Mouse (Mus musculus) liver, postnatal 0 days (tissue): ENCODE data around the gene Khnyn. TPM values are rescaled to one million over a fixed set of nuclear protein-coding genes. Genes with fewer than 3 reads are reported as not detected.
A peak's percentile ranks its signal among the peaks of the same experiment; 100 is the strongest.

ENCODE experiments used
- ATAC-seq: fragments of 200-750 bp; cut with Nextera tagmentation; 2 replicates; pipeline ENCODE4 v1.8.0; 2017; ENCODE audit warnings: mild to moderate bottlenecking, moderate library complexity
- DNase-seq: peaks from one replicate; pipeline ENCODE4 v3.0.0-alpha.2; 2016
- H3K27ac ChIP-seq: fragments of 300-500 bp; sonication (generic); 2 replicates; pipeline ENCODE4 v1.5.1; 2014; ENCODE audit warnings: antibody characterized with exemption, moderate library complexity, mild to moderate bottlenecking, low read depth
- H3K27me3 ChIP-seq: fragments of 300-500 bp; sonication (generic); 2 replicates; pipeline ENCODE4 v1.6.1; 2014; ENCODE audit warnings: low read length, control low read depth, mixed read lengths; ENCODE audit not compliant: insufficient read depth
- H3K36me3 ChIP-seq: fragments of 300-500 bp; sonication (generic); replicated peaks from 2 replicates; pipeline ENCODE4 v1.6.1; 2014; ENCODE audit warnings: mild to moderate bottlenecking, control low read depth, low read length, moderate library complexity, mixed read lengths; ENCODE audit not compliant: insufficient read depth
- H3K4me1 ChIP-seq: fragments of 300-500 bp; sonication (generic); 2 replicates; pipeline ENCODE4 v1.6.1; 2014; ENCODE audit warnings: antibody characterized with exemption, mild to moderate bottlenecking, control low read depth; ENCODE audit not compliant: insufficient read depth
- H3K4me2 ChIP-seq: fragments of 300-500 bp; sonication (generic); 2 replicates; pipeline ENCODE4 v1.6.1; 2014; ENCODE audit warnings: low read depth, mild to moderate bottlenecking, low read length, moderate library complexity, mixed read lengths
- H3K4me3 ChIP-seq: fragments of 300-500 bp; sonication (generic); 2 replicates; pipeline ENCODE4 v1.5.1; 2014; ENCODE audit warnings: low read depth, low read length
- H3K9ac ChIP-seq: fragments of 300-500 bp; sonication (generic); replicated peaks from 2 replicates; pipeline ENCODE4 v1.6.1; 2014; ENCODE audit warnings: mild to moderate bottlenecking, moderate library complexity
- H3K9me3 ChIP-seq: fragments of 300-500 bp; sonication (generic); 2 replicates; pipeline ENCODE4 v1.6.1; 2016; ENCODE audit warnings: mild to moderate bottlenecking, control low read depth, low read length, mixed read lengths
- CTCF ChIP-seq: sonication (generic); IDR thresholded peaks from 2 replicates; pipeline ENCODE4 v1.5.1; 2016; ENCODE audit warnings: antibody characterized with exemption, low read depth
- EP300 ChIP-seq: IDR thresholded peaks from 2 replicates; pipeline ENCODE4 v1.6.1; 2016; ENCODE audit warnings: antibody characterized with exemption, low read depth, mild to moderate bottlenecking
- WGBS: fragments of 180-500 bp; shearing (Covaris S2); extraction: QIAGEN DNeasy Blood & Tissue Kit; methylation state at CpG from one replicate; pipeline ENCODE4 v1.1.7; 2014; ENCODE audit not compliant: insufficient replicate concordance; 5-methylcytosine and 5-hydroxymethylcytosine counted together
- polyA plus RNA-seq: library from polyadenylated mRNA; unstranded; fragments of >200 nt; fragmentation: Nextera tagmentation; extraction: Ambion mirVana; gene quantifications from 2 replicates; pipeline ENCODE4 v1.2.1, GENCODE M21; 2015

The Khnyn gene
- polyA plus RNA-seq, 1 experiment from 2014 or later = 5.2 TPM

DNA sequence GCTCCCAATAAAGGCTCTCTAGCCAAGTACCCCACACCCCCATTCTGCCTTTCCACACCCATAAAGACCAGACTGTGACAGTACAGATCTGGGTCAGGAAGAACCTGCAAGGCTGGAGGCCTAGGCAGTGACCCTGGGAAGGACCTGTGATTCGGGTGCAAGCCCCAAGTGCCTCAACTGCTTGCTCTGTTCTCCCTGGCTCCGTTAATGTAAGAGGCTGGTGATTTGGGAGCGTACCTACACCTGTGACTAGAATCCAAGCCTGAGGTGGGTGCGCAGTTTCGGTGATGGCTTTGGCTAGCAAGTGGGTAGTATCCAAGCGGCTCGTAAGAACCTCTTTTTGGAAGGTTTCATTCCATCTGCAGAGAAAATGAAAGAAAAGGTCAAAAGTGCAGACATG is 14.2 kb downstream of the Khnyn start:
- TF ChIP-seq EP300 (no peak), CTCF (no peak)
- Histone ChIP-seq H3K9me3 (no peaks in the 10 kb centered on the region), H3K4me2 (peak overlapping the region; percentile 85), H3K9ac (no peak overlapping the region), H3K27ac (no peak overlapping the region), H3K4me3 (no peak overlapping the region), H3K27me3 (no peaks in the 10 kb centered on the region), H3K36me3 (peaks cover 31% of the 10 kb centered on the region), H3K4me1 (peaks cover 17% of the 10 kb centered on the region)
- WGBS = 85% methylated on average over 7 of the region's 7 CpGs
- ATAC-seq = no peak
- DNase-seq = no peak

DNA sequence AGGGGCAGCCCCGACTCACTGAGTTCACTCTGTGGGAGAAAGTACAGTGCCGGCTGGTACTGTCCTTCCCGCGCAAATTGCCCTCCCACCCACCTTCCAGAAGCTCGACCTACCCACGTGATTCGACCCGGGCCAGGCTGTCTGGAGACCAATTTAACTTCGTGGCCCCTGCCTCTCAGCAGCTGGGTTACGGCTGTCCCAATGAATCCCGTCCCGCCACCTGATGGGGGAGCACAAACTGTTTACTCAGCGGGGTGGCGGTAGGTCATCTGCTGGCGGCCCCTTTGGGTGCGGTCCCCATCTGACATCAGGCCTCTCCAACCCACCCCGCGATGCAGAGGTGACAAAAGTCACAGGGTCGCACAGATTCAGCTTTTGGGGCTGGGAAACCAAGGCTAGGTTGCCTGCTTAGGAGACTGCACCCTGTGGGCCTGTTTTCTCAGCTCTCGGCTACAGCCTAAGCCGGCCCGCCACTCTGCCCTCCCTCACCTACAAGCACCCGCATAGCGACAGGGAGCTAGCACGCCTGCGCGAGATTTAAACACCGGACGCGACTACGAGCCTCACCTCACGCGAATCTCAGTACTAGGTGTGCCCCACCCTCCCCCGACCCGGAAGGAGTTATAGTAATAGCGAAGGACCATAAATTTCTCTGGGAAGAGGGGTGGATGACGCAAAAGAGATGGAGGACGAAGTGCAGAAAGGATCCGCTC is 15.1 kb downstream of the Khnyn start, which contains the start of gene Sdr39u1:
Gene Sdr39u1, minus strand, starts transcription at position 593 of the 713 bp plus-strand sequence.
- whole genome bisulfite sequencing = 2% methylated on average over 39 of the region's 39 CpGs
- Histone ChIP-seq H3K27ac (peak within 1 kb of the TSS; percentile 74), H3K36me3 (peaks cover 22% of the 10 kb centered on the region), H3K4me1 (peaks cover 17% of the 10 kb centered on the region), H3K9ac (peak within 1 kb of the TSS; percentile 74), H3K9me3 (no peaks in the 10 kb centered on the region), H3K4me2 (peak within 1 kb of the TSS; percentile 85), H3K4me3 (peak within 1 kb of the TSS; percentile 55), H3K27me3 (no peaks in the 10 kb centered on the region)
- no peak for TF ChIP-seq CTCF
- no peak for TF ChIP-seq EP300
- DNase-seq = peak; percentile 86
- peak; percentile 93 for ATAC-seq

DNA sequence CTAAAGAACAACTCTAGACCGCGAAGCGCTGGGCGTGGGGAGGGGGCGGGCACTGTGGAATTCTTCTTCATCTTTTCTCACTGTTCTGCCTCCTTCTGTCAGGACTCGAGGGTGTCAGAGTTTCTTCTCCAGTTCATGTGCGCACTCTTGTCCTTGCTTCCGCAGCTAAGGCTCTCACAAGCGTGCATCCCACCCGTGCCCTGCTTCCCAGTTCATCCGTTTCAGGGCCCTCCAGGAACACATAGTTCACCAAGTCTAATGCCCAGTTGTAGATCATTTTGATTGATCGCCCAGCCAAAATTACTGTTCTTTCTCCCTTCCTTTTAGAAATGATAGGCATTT is 15.6 kb downstream of the Khnyn start:
- TF ChIP-seq EP300 = no peak
- TF ChIP-seq CTCF = no peak
- Histone ChIP-seq H3K36me3 (peaks cover 16% of the 10 kb centered on the region), H3K27me3 (no peaks in the 10 kb centered on the region), H3K4me2 (peak overlapping the region; percentile 85), H3K4me1 (peaks cover 17% of the 10 kb centered on the region), H3K4me3 (peak overlapping the region; percentile 55), H3K27ac (peak overlapping the region; percentile 74; the same call in 1 of the 2 replicates), H3K9ac (peak overlapping the region; percentile 74), H3K9me3 (no peaks in the 10 kb centered on the region)
- ATAC-seq = no peak; the same call in 1 of the 2 replicates
- no peak for DNase-seq
- 5% methylated on average over 12 of the region's 12 CpGs for WGBS

DNA sequence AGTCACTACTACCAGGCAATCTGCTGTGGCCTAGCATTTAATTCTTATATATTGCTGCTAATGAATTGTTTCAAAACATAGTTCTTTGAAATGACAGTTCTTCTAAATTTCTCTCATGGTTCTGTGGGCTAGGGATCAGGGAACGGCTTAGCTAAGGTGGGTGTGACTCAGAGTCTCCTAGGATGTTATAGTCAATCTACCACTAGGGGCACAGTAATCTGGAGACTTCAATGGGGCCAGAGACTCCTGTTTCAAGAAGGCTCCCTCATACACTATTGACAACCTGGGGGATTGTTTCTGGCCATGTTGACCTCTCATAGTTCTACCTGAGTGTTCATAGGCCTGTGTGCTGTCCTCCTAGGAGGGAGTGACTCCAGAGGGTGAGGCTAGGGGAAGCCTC is 20.8 kb downstream of the Khnyn start:
- no peaks in the 10 kb centered on the region for H3K9me3 ChIP-seq
- 24% methylated on average over 1 of the region's 1 CpGs for WGBS
- no peak overlapping the region for H3K4me3 ChIP-seq
- peak; percentile 56 for TF ChIP-seq CTCF
- no peak for TF ChIP-seq EP300
- DNase-seq (no peak), ATAC-seq (no peak)
- H3K27me3 ChIP-seq = no peaks in the 10 kb centered on the region
- H3K9ac ChIP-seq = no peak overlapping the region
- no peaks in the 10 kb centered on the region for H3K36me3 ChIP-seq
- peaks cover 9% of the 10 kb centered on the region for H3K4me1 ChIP-seq
- H3K27ac ChIP-seq = no peak overlapping the region
- H3K4me2 ChIP-seq = no peak overlapping the region

DNA sequence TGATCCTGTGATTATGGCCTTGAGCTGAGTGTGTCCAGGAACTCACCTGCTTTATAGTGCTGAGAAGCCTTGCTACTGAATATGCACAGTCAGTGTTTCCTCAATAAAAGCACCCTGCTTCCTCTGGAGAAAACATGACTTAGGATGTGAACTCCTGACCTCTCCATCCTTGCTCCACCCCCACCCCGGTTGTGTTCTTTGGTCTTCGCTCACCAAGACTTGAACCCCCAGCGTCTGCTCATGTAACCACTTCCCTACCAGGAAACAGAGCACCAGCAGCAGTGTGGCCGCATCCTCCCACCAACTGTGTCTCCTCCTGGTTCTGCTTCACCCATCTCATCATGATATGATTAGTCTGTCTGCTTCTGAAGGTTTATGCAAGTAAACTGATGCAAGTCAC is 28.7 kb downstream of the Khnyn start:
- Histone ChIP-seq H3K27ac (no peak overlapping the region), H3K4me3 (no peak overlapping the region), H3K4me2 (no peak overlapping the region), H3K4me1 (no peaks in the 10 kb centered on the region), H3K27me3 (no peaks in the 10 kb centered on the region), H3K9ac (no peak overlapping the region), H3K9me3 (no peaks in the 10 kb centered on the region), H3K36me3 (no peaks in the 10 kb centered on the region)
- TF ChIP-seq EP300 (no peak), CTCF (no peak)
- no peak for ATAC-seq
- no peak for DNase-seq
- WGBS = 27% methylated on average over 4 of the region's 4 CpGs

DNA sequence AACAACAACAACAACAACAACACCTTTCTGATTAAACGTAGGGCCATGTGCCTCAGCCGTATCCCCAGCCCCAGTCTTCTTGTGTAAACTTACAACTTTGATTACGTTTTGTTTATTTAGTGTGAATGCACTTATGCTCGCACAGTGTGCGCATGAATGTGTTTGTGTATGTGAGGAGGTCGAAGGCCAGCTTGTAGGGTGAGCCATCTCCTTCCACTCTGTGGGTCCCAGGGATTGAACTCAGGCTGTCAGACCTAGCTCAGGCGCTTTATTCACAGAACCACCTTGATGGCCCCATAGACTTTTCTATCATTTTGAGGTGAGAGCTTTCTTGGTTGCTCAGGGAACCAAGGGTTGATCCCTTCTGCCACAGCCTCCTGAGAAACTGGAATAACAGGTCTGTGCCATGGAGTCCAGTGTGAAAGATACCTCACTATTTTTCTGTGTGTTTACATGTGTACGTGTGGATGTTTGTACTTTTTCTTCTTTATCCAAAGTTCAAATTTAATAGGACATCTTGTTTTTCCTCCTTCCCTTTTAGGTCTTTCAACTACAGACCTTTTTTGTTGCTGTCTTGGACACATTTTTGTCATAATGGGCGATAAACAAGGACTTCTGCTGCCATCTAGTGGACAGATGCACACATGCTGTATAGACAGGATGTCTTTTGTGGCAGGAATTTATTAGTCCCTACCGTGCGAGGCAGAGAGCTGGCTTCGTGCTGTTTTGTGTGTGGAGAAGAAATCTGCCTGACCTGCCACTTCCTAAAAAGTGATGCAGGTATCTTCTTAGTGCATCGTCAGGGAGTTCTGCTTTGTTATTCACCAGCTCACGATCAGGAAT is 33.7 kb downstream of the Khnyn start:
- ATAC-seq = peak; percentile 68
- H3K27me3 ChIP-seq = no peaks in the 10 kb centered on the region

More for the DNA sequence above, 33.7 kb downstream of the Khnyn start:
- Histone ChIP-seq H3K36me3 (no peaks in the 10 kb centered on the region), H3K4me2 (no peak overlapping the region), H3K4me3 (no peak overlapping the region), H3K9ac (no peak overlapping the region), H3K27ac (no peak overlapping the region), H3K9me3 (no peaks in the 10 kb centered on the region), H3K4me1 (no peaks in the 10 kb centered on the region)
- 34% methylated on average over 14 of the region's 14 CpGs for WGBS
- peak; percentile 75 for DNase-seq
- TF ChIP-seq EP300 = no peak
- peak; percentile 97 for TF ChIP-seq CTCF
